Mouse (Mus musculus): ENCODE measurements around the gene Ccdc6.

DNA sequence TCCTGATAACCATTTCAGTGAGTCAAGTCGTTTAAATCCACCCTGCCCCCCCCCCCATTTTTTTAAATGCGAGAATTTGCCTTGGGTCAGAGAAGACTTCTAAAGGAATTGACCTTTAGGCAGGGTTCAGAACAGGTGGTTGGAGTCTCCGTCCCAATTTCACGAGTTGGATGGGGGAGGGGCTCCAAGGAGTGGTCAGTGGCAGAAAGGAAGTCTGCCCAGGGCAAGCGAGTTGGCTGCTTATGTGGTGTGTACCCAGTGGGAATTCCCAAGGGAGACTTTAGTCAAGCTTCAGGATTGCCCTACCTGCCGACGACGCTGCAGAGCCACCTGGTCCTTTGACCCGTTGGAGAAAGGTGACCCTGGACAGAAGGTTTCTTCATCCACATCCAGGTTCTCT, 97.4 kb downstream of the Ccdc6 start:
- TF ChIP-seq CTCF (IDR thresholded peaks at IDR 0.05; ENCODE audit: low read depth, low read length), result no peak
- no peak for TF ChIP-seq POLR2A (IDR thresholded peaks at IDR 0.05; ENCODE audit: insufficient read depth, low read length)
